Mouse (Mus musculus) ES-E14 (cell line): ENCODE measurements around the gene Brf1.

Experiments used
- CHD2 ChIP-seq: IDR thresholded peaks from 2 replicates; pipeline ENCODE4 v1.6.1; 2014; ENCODE audit warnings: mild to moderate bottlenecking, low read depth, low read length, inconsistent platforms
- MAFK ChIP-seq: IDR thresholded peaks from 2 replicates; pipeline ENCODE4 v1.6.1; 2014; ENCODE audit warnings: mild to moderate bottlenecking, low read depth, low read length, inconsistent platforms; ENCODE audit not compliant: insufficient read depth
- ZNF384 ChIP-seq: IDR thresholded peaks from 2 replicates; pipeline ENCODE4 v1.6.1; 2012; ENCODE audit warnings: low read depth, low read length, inconsistent platforms

DNA sequence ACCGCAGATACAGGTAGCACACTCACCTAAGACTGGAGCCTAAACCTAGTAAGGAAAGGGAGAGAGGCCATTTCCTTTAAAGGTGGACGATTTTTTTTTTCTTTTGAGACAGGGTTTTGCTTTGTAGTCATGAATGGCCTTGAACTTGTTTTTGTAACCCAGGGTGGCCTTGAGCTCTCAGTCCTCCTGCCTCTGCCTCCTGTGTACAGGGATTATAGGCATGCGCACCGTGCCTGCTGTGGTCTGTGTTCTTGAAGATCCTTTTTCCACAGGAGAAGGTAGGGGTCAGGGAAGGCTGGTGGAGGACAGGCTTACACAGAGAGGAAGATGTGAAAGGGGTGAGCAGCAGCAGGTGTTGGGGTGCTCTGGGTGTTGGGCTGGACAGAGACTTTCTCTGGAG is 15.5 kb upstream of the Brf1 start:
- TF ChIP-seq MAFK (no peak), ZNF384 (no peak), CHD2 (no peak)
